Mouse (Mus musculus) brain, embryonic 14.5 days (tissue): ENCODE measurements at regions not wholly inside any gene's neighbourhood (a gene's known extent, or its start where the extent isn't known, plus 50 kb on each side); places are given as distances from the start of the nearest gene placed in this dataset.

Experiments used
- CTCF ChIP-seq: fragments of 200-500 bp; IDR thresholded peaks from 2 replicates; pipeline ENCODE4 v1.5.1; 2012; ENCODE audit warnings: inconsistent platforms, mild to moderate bottlenecking, moderate library complexity, borderline replicate concordance; ENCODE audit not compliant: insufficient read depth, insufficient read length; ENCODE audit errors: extremely low read depth
- POLR2A ChIP-seq: fragments of 200-500 bp; IDR thresholded peaks from 2 replicates; pipeline ENCODE4 v1.6.1; 2012; ENCODE audit warnings: mild to moderate bottlenecking, inconsistent platforms, borderline replicate concordance; ENCODE audit not compliant: poor library complexity, insufficient read depth, insufficient read length, severe bottlenecking; ENCODE audit errors: extremely low read depth

GRCm38 (mm10) chr5:118355287-118355686, 110.3 kb downstream of the 2410131K14Rik start:
- TF ChIP-seq CTCF (no peak), POLR2A (no peak)
